Mouse (Mus musculus): ENCODE results near the gene Gucd1.
"Not testable (repeated sequence)": the region's sequence is repeated elsewhere in the genome, so short reads cannot be mapped to it uniquely, and the experiment has no call there.

Gucd1 gene

GRCm38 (mm10) chr10:75438132-75438810 lies 79.5 kb downstream of the Gucd1 start:
- no peak for DNase-seq (ENCODE audit: low spot score in 2 of 2)

- no peak for DNase-seq (ENCODE audit: low spot score in 2 of 2)
Measured at GRCm38 (mm10) chr10:75437284-75437683, 80.5 kb downstream of the Gucd1 start.

- DNase-seq (ENCODE audit: low spot score in 2 of 2), result peak; percentile 73 to 89
Measured at GRCm38 (mm10) chr10:75436604-75437217, 81.1 kb downstream of the Gucd1 start.

- no peak for DNase-seq (ENCODE audit: low spot score in 2 of 2)
Measured at GRCm38 (mm10) chr10:75430633-75431032, 87.1 kb downstream of the Gucd1 start.

GRCm38 (mm10) chr10:75430147-75430537 lies 87.6 kb downstream of the Gucd1 start:
- no peak for DNase-seq (ENCODE audit: low spot score in 2 of 2)

GRCm38 (mm10) chr10:75429522-75430146 lies 88.1 kb downstream of the Gucd1 start:
- no peak for DNase-seq (ENCODE audit: low spot score in 2 of 2)

- no peak for DNase-seq (ENCODE audit: low spot score in 2 of 2)
Measured at GRCm38 (mm10) chr10:75429004-75429380, 88.8 kb downstream of the Gucd1 start.

GRCm38 (mm10) chr10:75428049-75429003 lies 89.4 kb downstream of the Gucd1 start:
- DNase-seq (ENCODE audit: low spot score in 2 of 2), result no peak

GRCm38 (mm10) chr10:75424498-75424901 lies 93.3 kb downstream of the Gucd1 start:
- DNase-seq (ENCODE audit: low spot score in 2 of 2), result no peak

- DNase-seq (ENCODE audit: low spot score in 2 of 2), result no peak
Measured at GRCm38 (mm10) chr10:75418747-75419146, 99.0 kb downstream of the Gucd1 start.

GRCm38 (mm10) chr10:75417363-75418042 lies 100.3 kb downstream of the Gucd1 start:
- no peak for DNase-seq (ENCODE audit: low spot score in 2 of 2)

- DNase-seq (ENCODE audit: low spot score in 2 of 2), result no peak
Measured at GRCm38 (mm10) chr10:75414925-75415324, 102.8 kb downstream of the Gucd1 start.

GRCm38 (mm10) chr10:75412114-75413103 lies 105.4 kb downstream of the Gucd1 start:
- DNase-seq (ENCODE audit: low spot score in 2 of 2), result no peak

- DNase-seq (ENCODE audit: low spot score in 2 of 2), result not testable (repeated sequence)
Measured at GRCm38 (mm10) chr10:75411343-75412113, 106.2 kb downstream of the Gucd1 start.

- no peak for DNase-seq (ENCODE audit: low spot score in 2 of 2)
Measured at GRCm38 (mm10) chr10:75407741-75408140, 110.0 kb downstream of the Gucd1 start.

- DNase-seq (ENCODE audit: low spot score in 2 of 2), result no peak
Measured at GRCm38 (mm10) chr10:75406755-75407154, 111.0 kb downstream of the Gucd1 start.

GRCm38 (mm10) chr10:75405916-75406315 lies 111.9 kb downstream of the Gucd1 start:
- DNase-seq (ENCODE audit: low spot score in 2 of 2), result no peak

- DNase-seq (ENCODE audit: low spot score in 2 of 2), result no peak
Measured at GRCm38 (mm10) chr10:75400958-75401357, 116.8 kb downstream of the Gucd1 start, which contains the start of gene Upb1. Gene Upb1, plus strand, starts transcription at chr10:75401115.

- DNase-seq (ENCODE audit: low spot score in 2 of 2), result no peak
Measured at GRCm38 (mm10) chr10:75396966-75397365, 120.8 kb downstream of the Gucd1 start.
